Mouse (Mus musculus) stomach, postnatal 0 days (tissue): Measurements from ENCODE around the gene Ptprg. TPM values are rescaled to one million over a fixed set of nuclear protein-coding genes. Genes with fewer than 3 reads are reported as not detected.
A peak's percentile ranks its signal among the peaks of the same experiment; 100 is the strongest.

Source experiments
- ATAC-seq: fragments of 200-750 bp; cut with Nextera tagmentation; 2 replicates; pipeline ENCODE4 v1.8.0; 2017; ENCODE audit not compliant: low FRiP score, low TSS enrichment
- DNase-seq: peaks from one replicate; pipeline ENCODE4 v3.0.0-alpha.2; 2016; ENCODE audit warnings: low spot score
- H3K27ac ChIP-seq: fragments of 300-500 bp; sonication (generic); replicated peaks from 2 replicates; pipeline ENCODE4 v1.5.1; 2014; ENCODE audit warnings: mild to moderate bottlenecking, control low read depth
- H3K27me3 ChIP-seq: fragments of 300-500 bp; sonication (generic); 2 replicates; pipeline ENCODE4 v1.6.1; 2014; ENCODE audit warnings: low read length; ENCODE audit not compliant: control insufficient read depth, insufficient read depth
- H3K36me3 ChIP-seq: fragments of 300-500 bp; sonication (generic); 2 replicates; pipeline ENCODE4 v1.6.1; 2014; ENCODE audit warnings: low read length, mixed read lengths; ENCODE audit not compliant: control insufficient read depth, insufficient read depth
- H3K4me1 ChIP-seq: fragments of 300-500 bp; sonication (generic); replicated peaks from 2 replicates; pipeline ENCODE4 v1.6.1; 2014; ENCODE audit warnings: antibody characterized with exemption; ENCODE audit not compliant: control insufficient read depth, insufficient read depth
- H3K4me2 ChIP-seq: fragments of 300-500 bp; sonication (generic); replicated peaks from 2 replicates; pipeline ENCODE4 v1.6.1; 2014; ENCODE audit warnings: low read depth, mild to moderate bottlenecking, control low read depth, moderate library complexity
- H3K4me3 ChIP-seq: fragments of 300-500 bp; sonication (generic); 2 replicates; pipeline ENCODE4 v1.5.1; 2014; ENCODE audit warnings: low read depth, low read length, control low read depth
- H3K9ac ChIP-seq: fragments of 300-500 bp; sonication (generic); 2 replicates; pipeline ENCODE4 v1.6.1; 2014; ENCODE audit warnings: mild to moderate bottlenecking, low read length, control low read depth, mixed read lengths
- H3K9me3 ChIP-seq: fragments of 300-500 bp; sonication (generic); 2 replicates; pipeline ENCODE4 v1.6.1; 2016; ENCODE audit warnings: low read length; ENCODE audit not compliant: control insufficient read depth
- CTCF ChIP-seq: IDR thresholded peaks from 2 replicates; pipeline ENCODE4 v1.5.1; 2016; ENCODE audit warnings: antibody characterized with exemption, low read depth, mild to moderate bottlenecking, moderate library complexity
- EP300 ChIP-seq: optimal IDR thresholded peaks from 2 replicates; pipeline ENCODE3; 2016; ENCODE audit warnings: antibody characterized with exemption
- WGBS: fragments of 180-500 bp; shearing (Covaris S2); extraction: QIAGEN DNeasy Blood & Tissue Kit; methylation state at CpG from one replicate; pipeline ENCODE4 v1.1.7; 2014; 5-methylcytosine and 5-hydroxymethylcytosine counted together
- polyA plus RNA-seq: library from polyadenylated mRNA; unstranded; fragments of >200 nt; fragmentation: Nextera tagmentation; extraction: Ambion mirVana; gene quantifications from 2 replicates; pipeline ENCODE4 v1.2.1, GENCODE M21; 2015

Ptprg gene
- polyA plus RNA-seq, 1 experiment from 2014 or later: 6.2 TPM

GRCm38 (mm10) chr14:11578492-11578967 is 25.2 kb downstream of the Ptprg start:
- Histone ChIP-seq H3K4me2 (no peak overlapping the region), H3K27me3 (no peaks in the 10 kb centered on the region), H3K36me3 (no peaks in the 10 kb centered on the region), H3K4me1 (no peaks in the 10 kb centered on the region), H3K27ac (no peak overlapping the region), H3K4me3 (no peak overlapping the region), H3K9me3 (no peaks in the 10 kb centered on the region), H3K9ac (no peak overlapping the region)
- ATAC-seq (peak; percentile 86), DNase-seq (peak; percentile 41)
- TF ChIP-seq CTCF (no peak), EP300 (no peak)
- WGBS: 42% methylated on average over 6 of the region's 6 CpGs

- no peak overlapping the region for H3K4me3 ChIP-seq
- H3K4me2 ChIP-seq: no peak overlapping the region
- no peaks in the 10 kb centered on the region for H3K36me3 ChIP-seq
- no peaks in the 10 kb centered on the region for H3K27me3 ChIP-seq
- TF ChIP-seq CTCF: peak; percentile 36
- no peak for TF ChIP-seq EP300
- H3K27ac ChIP-seq: no peak overlapping the region
- no peak for ATAC-seq
- 72% methylated on average over 1 of the region's 1 CpGs for WGBS
- H3K9me3 ChIP-seq: no peaks in the 10 kb centered on the region
- no peak for DNase-seq
- H3K9ac ChIP-seq: no peak overlapping the region
- no peaks in the 10 kb centered on the region for H3K4me1 ChIP-seq
Observed at GRCm38 (mm10) chr14:11579950-11580349, 26.6 kb downstream of the Ptprg start.

- Histone ChIP-seq H3K4me2 (no peak overlapping the region), H3K27me3 (no peaks in the 10 kb centered on the region), H3K4me1 (no peaks in the 10 kb centered on the region), H3K4me3 (no peak overlapping the region), H3K9me3 (no peaks in the 10 kb centered on the region), H3K36me3 (no peaks in the 10 kb centered on the region), H3K9ac (no peak overlapping the region), H3K27ac (no peak overlapping the region)
- TF ChIP-seq EP300: no peak
- no peak for TF ChIP-seq CTCF
- 88% methylated on average over 6 of the region's 6 CpGs for WGBS
- DNase-seq: no peak
- ATAC-seq: no peak
Observed at GRCm38 (mm10) chr14:11584263-11584662, 30.9 kb downstream of the Ptprg start.

- TF ChIP-seq CTCF (no peak), EP300 (no peak)
- 73% methylated on average over 5 of the region's 5 CpGs for WGBS
- no peak overlapping the region for H3K9ac ChIP-seq
- no peaks in the 10 kb centered on the region for H3K36me3 ChIP-seq
- DNase-seq (no peak), ATAC-seq (no peak)
- no peak overlapping the region for H3K27ac ChIP-seq
- no peak overlapping the region for H3K4me2 ChIP-seq
- H3K27me3 ChIP-seq: no peaks in the 10 kb centered on the region
- no peak overlapping the region for H3K4me3 ChIP-seq
- no peaks in the 10 kb centered on the region for H3K9me3 ChIP-seq
- no peaks in the 10 kb centered on the region for H3K4me1 ChIP-seq
Observed at GRCm38 (mm10) chr14:11584929-11585633, 31.7 kb downstream of the Ptprg start.

GRCm38 (mm10) chr14:11590387-11590786 is 37.1 kb downstream of the Ptprg start:
- no peaks in the 10 kb centered on the region for H3K36me3 ChIP-seq
- no peak overlapping the region for H3K4me2 ChIP-seq
- H3K27ac ChIP-seq: no peak overlapping the region
- ATAC-seq (no peak), DNase-seq (no peak)
- no peaks in the 10 kb centered on the region for H3K4me1 ChIP-seq
- no peaks in the 10 kb centered on the region for H3K27me3 ChIP-seq
- no peaks in the 10 kb centered on the region for H3K9me3 ChIP-seq
- TF ChIP-seq CTCF (no peak), EP300 (no peak)
- no peak overlapping the region for H3K4me3 ChIP-seq
- H3K9ac ChIP-seq: no peak overlapping the region
- WGBS: 67% methylated on average over 8 of the region's 8 CpGs

- Histone ChIP-seq H3K4me2 (no peak overlapping the region), H3K27ac (no peak overlapping the region), H3K4me1 (no peaks in the 10 kb centered on the region), H3K9ac (no peak overlapping the region), H3K27me3 (no peaks in the 10 kb centered on the region), H3K9me3 (no peaks in the 10 kb centered on the region), H3K4me3 (no peak overlapping the region), H3K36me3 (no peaks in the 10 kb centered on the region)
- 27% methylated on average over 2 of the region's 2 CpGs for WGBS
- TF ChIP-seq EP300 (no peak), CTCF (no peak)
- no peak for DNase-seq
- no peak; the same call in 1 of the 2 replicates for ATAC-seq
Observed at GRCm38 (mm10) chr14:11592650-11593049, 39.3 kb downstream of the Ptprg start.
